Mouse (Mus musculus) hindbrain, embryonic 16.5 days (tissue): ENCODE measurements around the gene Artn. TPM values are rescaled to one million over a fixed set of nuclear protein-coding genes. Genes with fewer than 3 reads are reported as not detected.
A peak's percentile ranks its signal among the peaks of the same experiment; 100 is the strongest.

Source experiments
- ATAC-seq: fragments of 200-750 bp; cut with Nextera tagmentation; 2 replicates; pipeline ENCODE4 v1.8.0; 2017; ENCODE audit warnings: moderate TSS enrichment, moderate library complexity
- H3K27ac ChIP-seq: fragments of 300-500 bp; sonication (generic); 2 replicates; pipeline ENCODE4 v1.5.1; 2014; ENCODE audit warnings: low read depth, mild to moderate bottlenecking, control low read depth, low read length, moderate library complexity
- H3K27me3 ChIP-seq: fragments of 300-500 bp; sonication (generic); replicated peaks from 2 replicates; pipeline ENCODE4 v1.6.1; 2014; ENCODE audit warnings: low read length; ENCODE audit not compliant: control insufficient read depth, insufficient read depth
- H3K36me3 ChIP-seq: fragments of 300-500 bp; sonication (generic); 2 replicates; pipeline ENCODE4 v1.6.1; 2014; ENCODE audit warnings: mild to moderate bottlenecking, low read length, moderate library complexity, mixed read lengths; ENCODE audit not compliant: control insufficient read depth, insufficient read depth
- H3K4me1 ChIP-seq: fragments of 300-500 bp; sonication (generic); 2 replicates; pipeline ENCODE4 v1.6.1; 2014; ENCODE audit warnings: low read depth, low read length; ENCODE audit not compliant: control insufficient read depth, insufficient read depth
- H3K4me2 ChIP-seq: fragments of 300-500 bp; sonication (generic); 2 replicates; pipeline ENCODE4 v1.6.1; 2014; ENCODE audit warnings: mild to moderate bottlenecking, low read length, control low read depth, moderate library complexity
- H3K4me3 ChIP-seq: fragments of 300-500 bp; sonication (generic); 2 replicates; pipeline ENCODE4 v1.5.1; 2014; ENCODE audit warnings: mild to moderate bottlenecking, low read length, control low read depth, moderate library complexity
- H3K9ac ChIP-seq: fragments of 300-500 bp; sonication (generic); 2 replicates; pipeline ENCODE4 v1.6.1; 2014; ENCODE audit warnings: low read depth, mild to moderate bottlenecking, control low read depth, low read length, moderate library complexity
- H3K9me3 ChIP-seq: fragments of 300-500 bp; sonication (generic); 2 replicates; pipeline ENCODE4 v1.6.1; 2014; ENCODE audit warnings: mild to moderate bottlenecking, low read length, moderate library complexity; ENCODE audit not compliant: control insufficient read depth
- WGBS: fragments of 180-500 bp; shearing (Covaris S2); extraction: QIAGEN DNeasy Blood & Tissue Kit; methylation state at CpG from one replicate; pipeline ENCODE4 v1.1.7; 2014; 5-methylcytosine and 5-hydroxymethylcytosine counted together
- polyA plus RNA-seq: library from polyadenylated mRNA; unstranded; fragments of >200 nt; fragmentation: Nextera tagmentation; extraction: Ambion mirVana; gene quantifications from 2 replicates; pipeline ENCODE4 v1.2.1, GENCODE M21; 2015

Artn gene
- polyA plus RNA-seq, 1 experiment from 2014 or later: 0.90 TPM

GRCm38 (mm10) chr4:117926545-117927482 is 2.7 kb downstream of the Artn start:
- Histone ChIP-seq H3K9me3 (no peaks in the 10 kb centered on the region), H3K36me3 (no peaks in the 10 kb centered on the region), H3K4me2 (peak overlapping the region; percentile 82), H3K27me3 (peaks cover 15% of the 10 kb centered on the region), H3K27ac (no peak overlapping the region; the same call in 1 of the 2 replicates), H3K4me3 (peak overlapping the region; percentile 47), H3K4me1 (peaks cover 20% of the 10 kb centered on the region), H3K9ac (peak overlapping the region; percentile 73)
- ATAC-seq: peak; percentile 78
- WGBS: 2% methylated on average over 61 of the region's 71 CpGs

GRCm38 (mm10) chr4:117924916-117925315 is 4.6 kb downstream of the Artn start:
- 68% methylated on average over 5 of the region's 6 CpGs for WGBS
- no peak for ATAC-seq
- H3K4me2 ChIP-seq: no peak overlapping the region
- H3K4me1 ChIP-seq: peaks cover 20% of the 10 kb centered on the region
- H3K9me3 ChIP-seq: no peaks in the 10 kb centered on the region
- no peak overlapping the region for H3K4me3 ChIP-seq
- no peak overlapping the region for H3K9ac ChIP-seq
- no peak overlapping the region for H3K27ac ChIP-seq
- peaks cover 10% of the 10 kb centered on the region; the same call in 1 of the 2 replicates for H3K27me3 ChIP-seq
- H3K36me3 ChIP-seq: no peaks in the 10 kb centered on the region

- Histone ChIP-seq H3K4me1 (peaks cover 8% of the 10 kb centered on the region), H3K9me3 (no peaks in the 10 kb centered on the region), H3K4me3 (no peak overlapping the region), H3K27me3 (peaks cover 3% of the 10 kb centered on the region; the same call in 1 of the 2 replicates), H3K4me2 (no peak overlapping the region), H3K9ac (no peak overlapping the region), H3K27ac (no peak overlapping the region), H3K36me3 (no peaks in the 10 kb centered on the region)
- 44% methylated on average over 2 of the region's 2 CpGs for WGBS
- ATAC-seq: no peak
Observed at GRCm38 (mm10) chr4:117923450-117923849, 6.1 kb downstream of the Artn start.

- WGBS: 93% methylated on average over 2 of the region's 2 CpGs
Observed at GRCm38 (mm10) chr4:117921358-117921757, 8.2 kb downstream of the Artn start.

GRCm38 (mm10) chr4:117918762-117919161 is 10.8 kb downstream of the Artn start:
- peaks cover 11% of the 10 kb centered on the region for H3K4me1 ChIP-seq
- 0 out of 2 replicates have a peak, but pooled peaks cover 2% of the 10 kb centered on the region for H3K27me3 ChIP-seq
- H3K36me3 ChIP-seq: no peaks in the 10 kb centered on the region
- no peak overlapping the region for H3K4me3 ChIP-seq
- WGBS: 83% methylated on average over 5 of the region's 5 CpGs
- H3K9ac ChIP-seq: no peak overlapping the region
- H3K4me2 ChIP-seq: no peak overlapping the region
- no peaks in the 10 kb centered on the region for H3K9me3 ChIP-seq
- no peak for ATAC-seq
- H3K27ac ChIP-seq: no peak overlapping the region

More at GRCm38 (mm10) chr4:117921358-117921757, 8.2 kb downstream of the Artn start:
- Histone ChIP-seq H3K27ac (no peak overlapping the region), H3K4me1 (no peaks in the 10 kb centered on the region; the same call in 1 of the 2 replicates), H3K36me3 (no peaks in the 10 kb centered on the region), H3K9me3 (no peaks in the 10 kb centered on the region), H3K9ac (no peak overlapping the region), H3K4me2 (no peak overlapping the region), H3K4me3 (no peak overlapping the region), H3K27me3 (peaks cover 2% of the 10 kb centered on the region; the same call in 1 of the 2 replicates)
- ATAC-seq: no peak

GRCm38 (mm10) chr4:117918261-117918660 is 11.3 kb downstream of the Artn start:
- 65% methylated on average over 3 of the region's 3 CpGs for WGBS

GRCm38 (mm10) chr4:117917847-117918246 is 11.7 kb downstream of the Artn start:
- Histone ChIP-seq H3K4me1 (peaks cover 20% of the 10 kb centered on the region), H3K9ac (no peak overlapping the region), H3K4me2 (no peak overlapping the region), H3K27ac (no peak overlapping the region), H3K27me3 (0 out of 2 replicates have a peak, but pooled peaks cover 2% of the 10 kb centered on the region), H3K36me3 (no peaks in the 10 kb centered on the region), H3K4me3 (no peak overlapping the region), H3K9me3 (no peaks in the 10 kb centered on the region)
- ATAC-seq: no peak
- WGBS: 94% methylated on average over 4 of the region's 4 CpGs

More at GRCm38 (mm10) chr4:117918261-117918660, 11.3 kb downstream of the Artn start:
- Histone ChIP-seq H3K4me1 (peaks cover 16% of the 10 kb centered on the region), H3K9ac (no peak overlapping the region), H3K27me3 (0 out of 2 replicates have a peak, but pooled peaks cover 2% of the 10 kb centered on the region), H3K9me3 (no peaks in the 10 kb centered on the region), H3K4me3 (no peak overlapping the region), H3K27ac (no peak overlapping the region), H3K36me3 (no peaks in the 10 kb centered on the region), H3K4me2 (no peak overlapping the region)
- no peak for ATAC-seq

GRCm38 (mm10) chr4:117917402-117917801 is 12.2 kb downstream of the Artn start:
- Histone ChIP-seq H3K9me3 (no peaks in the 10 kb centered on the region), H3K4me2 (no peak overlapping the region), H3K4me3 (no peak overlapping the region), H3K4me1 (peaks cover 24% of the 10 kb centered on the region), H3K27me3 (0 out of 2 replicates have a peak, but pooled peaks cover under 1% of the 10 kb centered on the region), H3K9ac (no peak overlapping the region), H3K36me3 (no peaks in the 10 kb centered on the region), H3K27ac (no peak overlapping the region)
- WGBS: 94% methylated on average over 4 of the region's 4 CpGs
- no peak for ATAC-seq

- Histone ChIP-seq H3K9ac (no peak overlapping the region), H3K36me3 (peaks cover 6% of the 10 kb centered on the region; the same call in 1 of the 2 replicates), H3K27me3 (no peaks in the 10 kb centered on the region), H3K9me3 (no peaks in the 10 kb centered on the region), H3K27ac (no peak overlapping the region), H3K4me2 (no peak overlapping the region; the same call in 1 of the 2 replicates), H3K4me3 (no peak overlapping the region), H3K4me1 (peaks cover 32% of the 10 kb centered on the region)
- no peak for ATAC-seq
- whole genome bisulfite sequencing: 86% methylated on average over 5 of the region's 5 CpGs
Observed at GRCm38 (mm10) chr4:117916386-117916785, 13.2 kb downstream of the Artn start.
